Comparison of ENCODE assay signal across 8 mouse cellular contexts in the genomic region with DNA sequence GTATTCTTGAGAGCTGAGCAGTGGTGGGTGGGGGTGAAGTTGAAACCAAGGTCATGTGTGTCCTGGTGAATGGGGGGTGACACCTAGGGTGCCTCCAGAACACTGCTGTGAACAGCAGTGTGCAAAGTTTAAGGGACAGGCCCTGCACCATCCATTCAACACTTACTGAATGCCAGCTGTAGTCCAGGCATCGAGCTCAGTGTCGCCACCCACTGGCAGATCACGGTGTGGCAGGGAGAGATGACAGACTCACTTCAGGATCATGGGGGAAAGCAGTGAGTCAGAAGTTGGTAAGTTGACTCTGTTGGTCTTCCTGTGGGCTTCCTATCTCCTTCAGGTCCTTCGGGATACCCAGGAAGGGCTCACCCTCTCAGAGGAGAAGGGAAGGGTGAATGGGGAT. TPM values are rescaled to one million over a fixed set of nuclear protein-coding genes. Genes with fewer than 3 reads are reported as not detected.
DNase-seq lines count a peak whose midpoint lies in the region; ATAC-seq and TF ChIP-seq lines count a peak whose summit lies in the region.
"Had no signal": no experiment of that assay in that cellular context is flagged by ENCODE, and none has a peak within 500 bp of the region (broad histone marks: within the 10 kb centered on the region; RNA-seq: fewer than 3 reads in every experiment).

No protein-coding gene starts in this region.

- TF ChIP-seq CTCF in kidney, adult 2 months (conservative IDR thresholded peaks at IDR 0.05; ENCODE audit: insufficient read depth, insufficient read length, low read depth, low read length): peak; percentile 76
- peak; percentile 99 for TF ChIP-seq CTCF in ES-Bruce4 (IDR thresholded peaks at IDR 0.05; ENCODE audit: low read depth, low read length)

- no peaks in the 10 kb centered on the region for H3K27me3 ChIP-seq in kidney, adult 2 months (replicated peaks; ENCODE audit: control insufficient read depth, insufficient read depth, low read length)
- peaks cover 45% of the 10 kb centered on the region for H3K27me3 ChIP-seq in kidney, embryonic 14.5 days (ENCODE audit: control insufficient read depth, insufficient read depth, low read length)
- H3K27me3 ChIP-seq in ES-Bruce4 (ENCODE audit: control insufficient read depth, insufficient read depth, low read length, poor library complexity, severe bottlenecking): peaks cover 19% of the 10 kb centered on the region

- no peaks in the 10 kb centered on the region for H3K36me3 ChIP-seq in kidney, adult 2 months (ENCODE audit: control insufficient read depth, insufficient read depth, low read length)
- no peaks in the 10 kb centered on the region for H3K36me3 ChIP-seq in kidney, embryonic 14.5 days (ENCODE audit: control insufficient read depth, insufficient read depth, low read length)
- H3K36me3 ChIP-seq in ES-Bruce4 (ENCODE audit: control insufficient read depth, insufficient read depth, low read length, poor library complexity, severe bottlenecking): no peaks in the 10 kb centered on the region
- H3K36me3 ChIP-seq: liver, embryonic 15.5 days had no signal

- peak; percentile 34 for DNase-seq in kidney, adult 2 months
- peak; percentile 54 for DNase-seq in A20 (ENCODE audit: low read depth, low spot score)
- DNase-seq in cerebellum, postnatal 10 days: peak; percentile 72 to 80
- DNase-seq in lung, postnatal 10 days: peak; percentile 64
- peak; percentile 56 for DNase-seq in thymus, postnatal 14 days

- 14% methylated on average over 4 of the region's 4 CpGs for WGBS in kidney, adult 2 months
- 14% methylated on average over 4 of the region's 4 CpGs for WGBS in kidney, embryonic 14.5 days

- TF ChIP-seq EP300 in ES-Bruce4 (IDR thresholded peaks at IDR 0.05; ENCODE audit: insufficient read depth, low read depth, low read length): no peak

- ATAC-seq in kidney, embryonic 14.5 days (ENCODE audit: low FRiP score, low TSS enrichment): no peak

- H3K9me3 ChIP-seq in kidney, embryonic 14.5 days (ENCODE audit: control insufficient read depth, low read length): no peaks in the 10 kb centered on the region
- H3K9me3 ChIP-seq in ES-Bruce4 (replicated peaks; ENCODE audit: control insufficient read depth, insufficient read depth, low read length, poor library complexity, severe bottlenecking): no peaks in the 10 kb centered on the region
- H3K9me3 ChIP-seq: liver, embryonic 15.5 days had no signal

- no peak overlapping the region for H3K4me2 ChIP-seq in kidney, embryonic 14.5 days (replicated peaks; ENCODE audit: low read depth, low read length)
- H3K4me2 ChIP-seq: liver, embryonic 15.5 days had no signal

- no peak overlapping the region for H3K9ac ChIP-seq in kidney, embryonic 14.5 days (ENCODE audit: low read depth, low read length)
- no peak overlapping the region for H3K9ac ChIP-seq in ES-Bruce4 (ENCODE audit: low read depth, poor library complexity, severe bottlenecking)
- H3K9ac ChIP-seq: liver, embryonic 15.5 days had no signal

- no peaks in the 10 kb centered on the region for H3K4me1 ChIP-seq in kidney, adult 2 months (ENCODE audit: control insufficient read depth, insufficient read depth, low read length)
- H3K4me1 ChIP-seq in kidney, embryonic 14.5 days (ENCODE audit: control insufficient read depth, insufficient read depth, low read length): peaks cover 7% of the 10 kb centered on the region; the same call in 1 of the 2 replicates
- H3K4me1 ChIP-seq in ES-Bruce4 (ENCODE audit: control insufficient read depth, insufficient read depth, low read length): no peaks in the 10 kb centered on the region
- H3K4me1 ChIP-seq: liver, embryonic 15.5 days had no signal

- H3K27ac ChIP-seq in kidney, adult 2 months (ENCODE audit: insufficient read depth, low read depth, low read length): no peak overlapping the region
- no peak overlapping the region for H3K27ac ChIP-seq in kidney, embryonic 14.5 days (ENCODE audit: low read depth, low read length)
- no peak overlapping the region for H3K27ac ChIP-seq in ES-Bruce4 (ENCODE audit: insufficient read depth, low read length)
- H3K27ac ChIP-seq: liver, embryonic 15.5 days had no signal

- no peak overlapping the region for H3K4me3 ChIP-seq in kidney, adult 2 months (ENCODE audit: insufficient read depth, low read depth, low read length)
- no peak overlapping the region for H3K4me3 ChIP-seq in kidney, embryonic 14.5 days (ENCODE audit: low read length)
- no peak overlapping the region for H3K4me3 ChIP-seq in ES-Bruce4 (ENCODE audit: low read depth, low read length)
- H3K4me3 ChIP-seq: liver, embryonic 15.5 days had no signal

- TF ChIP-seq POLR2A in kidney, adult 2 months (IDR thresholded peaks at IDR 0.05; ENCODE audit: low read depth, low read length): no peak
- no peak for TF ChIP-seq POLR2A in ES-Bruce4 (IDR thresholded peaks at IDR 0.05; ENCODE audit: insufficient read depth, low read length)

RNA-seq across cellular contexts. Expression of gene Foxs1, which starts 6.8 kb away (rescaled TPM):
- 6.4 and 7.3 TPM in 2 replicates for polyA plus RNA-seq in kidney, adult 2 months (2012; rRNA removed)
- polyA plus RNA-seq in kidney, embryonic 14.5 days (2014; fragmentation: Nextera tagmentation; extraction: Ambion mirVana): 4.4 and 4.8 TPM in 2 replicates
- not detected in 2 replicates for polyA plus RNA-seq in ES-Bruce4 (2011; ENCODE audit: insufficient read depth, insufficient read length, low read depth, missing spikeins)

RNA-seq across cellular contexts. Expression of gene Dusp15, which starts 11.7 kb away (rescaled TPM):
- polyA plus RNA-seq in kidney, adult 2 months (2012; rRNA removed): 12.3 and 20.6 TPM in 2 replicates
- polyA plus RNA-seq in kidney, embryonic 14.5 days (2014; fragmentation: Nextera tagmentation; extraction: Ambion mirVana): 2.3 and 2.5 TPM in 2 replicates
- polyA plus RNA-seq in ES-Bruce4 (2011; ENCODE audit: insufficient read depth, insufficient read length, low read depth, missing spikeins): 0.36 TPM in 1 of 2 replicates, not detected in the other
- polyA plus RNA-seq: liver, embryonic 15.5 days had no signal

RNA-seq across cellular contexts. Expression of gene Ttll9, which starts 22.4 kb away (rescaled TPM):
- polyA plus RNA-seq in kidney, adult 2 months (2012; rRNA removed): 0.46 and 1.0 TPM in 2 replicates
- 1.1 and 1.2 TPM in 2 replicates for polyA plus RNA-seq in kidney, embryonic 14.5 days (2014; fragmentation: Nextera tagmentation; extraction: Ambion mirVana)
- 2.1 and 2.7 TPM in 2 replicates for polyA plus RNA-seq in ES-Bruce4 (2011; ENCODE audit: insufficient read depth, insufficient read length, low read depth, missing spikeins)

RNA-seq across cellular contexts. Expression of gene Mylk2, which starts 28.7 kb away (rescaled TPM):
- polyA plus RNA-seq in kidney, adult 2 months (2012; rRNA removed): 0.07 and 1.1 TPM in 2 replicates
- 0.13 TPM in 1 of 2 replicates, not detected in the other for polyA plus RNA-seq in kidney, embryonic 14.5 days (2014; fragmentation: Nextera tagmentation; extraction: Ambion mirVana)
- not detected in 2 replicates for polyA plus RNA-seq in ES-Bruce4 (2011; ENCODE audit: insufficient read depth, insufficient read length, low read depth, missing spikeins)
